Mouse (Mus musculus) embryo, embryonic 10.5 days (tissue): ENCODE results near the gene Cnih3.

Experiments used
- DNase-seq: peaks from one replicate; pipeline ENCODE4 v3.0.0-alpha.2; 2015; ENCODE audit warnings: low spot score

Gene Cnih3

GRCm38 (mm10) chr1:181453106-181453505 lies 100.7 kb downstream of the Cnih3 start:
- DNase-seq: no peak

DNA sequence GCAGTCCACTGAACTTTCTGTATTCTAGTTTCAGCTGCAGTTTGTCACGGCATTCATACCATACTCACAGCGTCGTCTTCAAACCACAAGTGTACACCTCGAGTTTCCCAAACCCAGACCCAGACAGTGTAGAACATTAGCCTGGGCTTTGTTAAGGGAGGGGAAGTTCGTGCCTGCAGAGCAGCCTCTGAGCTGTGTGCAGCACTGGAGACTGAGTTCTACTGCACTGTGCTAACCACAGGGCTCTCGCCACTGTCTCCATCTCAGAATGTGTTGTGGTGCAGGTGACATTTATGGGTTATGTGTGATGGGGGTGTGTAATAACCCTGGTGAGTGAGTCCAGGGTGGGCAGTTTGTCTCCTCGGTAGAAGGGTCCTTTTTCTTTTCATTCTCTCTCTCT lies 104.5 kb downstream of the Cnih3 start:
- DNase-seq: no peak

- no peak for DNase-seq
Measured at GRCm38 (mm10) chr1:181459431-181460105, 107.1 kb downstream of the Cnih3 start.

GRCm38 (mm10) chr1:181460283-181460682 lies 107.9 kb downstream of the Cnih3 start:
- DNase-seq: no peak

- no peak for DNase-seq
Measured at GRCm38 (mm10) chr1:181461484-181461883, 109.1 kb downstream of the Cnih3 start.

DNA sequence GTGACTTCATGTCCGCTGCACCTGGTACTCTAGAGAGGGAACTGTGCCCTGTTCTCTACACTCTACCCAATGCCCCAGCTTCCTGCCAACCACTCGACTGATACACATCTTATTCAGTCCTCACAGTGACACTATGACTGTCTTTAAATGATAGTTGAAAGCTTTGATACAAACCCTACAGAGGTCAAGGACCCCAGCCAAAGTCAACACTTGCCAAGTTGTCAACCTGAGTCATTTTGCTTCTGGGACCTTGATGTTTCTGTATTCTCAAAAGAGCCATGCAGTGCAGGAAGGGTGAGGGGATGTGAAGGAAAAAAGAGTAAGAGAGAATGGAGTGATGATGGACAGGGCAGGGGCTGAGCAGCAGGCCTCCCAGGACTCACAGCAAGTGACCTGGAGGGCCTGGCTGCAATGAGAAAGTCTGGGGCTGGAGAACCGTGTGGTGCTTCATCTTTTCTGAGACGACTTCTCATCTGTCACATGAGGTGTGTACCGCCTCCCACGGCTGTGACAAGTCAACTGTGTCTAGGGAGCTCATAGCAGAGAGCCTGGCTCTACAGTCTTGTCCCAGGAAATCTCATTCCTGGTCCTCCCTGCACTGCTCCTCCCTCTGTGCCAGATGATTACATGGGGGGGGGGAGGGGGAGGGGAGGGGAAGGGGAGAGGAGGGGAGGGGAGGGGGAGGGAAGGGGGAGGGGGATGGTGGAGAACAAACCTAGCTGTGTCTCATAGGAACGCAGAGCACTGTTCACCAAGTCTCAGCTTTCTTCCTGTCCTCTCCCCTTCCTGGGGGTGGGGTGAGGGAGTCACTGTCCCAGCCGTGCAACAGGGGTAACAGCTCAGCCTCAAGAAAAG lies 109.8 kb downstream of the Cnih3 start:
- DNase-seq: no peak

DNA sequence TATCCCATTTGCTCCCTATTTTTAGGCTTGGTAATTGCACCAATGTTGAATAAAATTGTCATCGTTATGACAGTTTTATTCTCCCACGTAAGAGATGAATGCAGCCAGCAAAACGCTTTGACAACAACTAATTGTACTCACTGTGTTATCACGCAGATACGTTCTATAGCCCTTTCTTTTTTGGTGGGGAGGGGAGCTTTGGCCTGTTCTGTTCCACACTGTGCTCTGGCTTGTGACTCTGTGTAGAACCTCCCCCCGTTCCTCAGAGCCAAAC lies 110.4 kb downstream of the Cnih3 start:
- no peak for DNase-seq

DNA sequence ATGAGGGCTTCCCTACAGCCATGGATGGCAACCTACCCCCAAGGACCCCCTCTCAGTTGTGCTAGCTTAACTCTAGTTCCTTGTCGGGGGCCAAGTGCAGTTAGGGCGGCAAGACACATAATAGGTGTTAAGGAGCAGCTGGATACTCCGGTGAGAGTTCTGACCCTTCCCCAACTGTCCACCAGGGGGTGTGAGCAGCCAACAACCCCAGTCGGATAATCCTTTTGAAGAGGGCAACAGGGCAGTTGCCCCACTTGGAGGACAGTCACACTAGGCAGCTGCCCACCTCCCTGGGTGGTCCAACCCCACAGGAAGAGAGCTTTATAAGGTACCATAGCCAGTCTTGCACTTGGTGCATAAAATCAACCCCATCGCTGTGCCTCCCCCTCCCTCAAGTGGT lies 112.6 kb downstream of the Cnih3 start:
- peak; percentile 33 for DNase-seq

DNA sequence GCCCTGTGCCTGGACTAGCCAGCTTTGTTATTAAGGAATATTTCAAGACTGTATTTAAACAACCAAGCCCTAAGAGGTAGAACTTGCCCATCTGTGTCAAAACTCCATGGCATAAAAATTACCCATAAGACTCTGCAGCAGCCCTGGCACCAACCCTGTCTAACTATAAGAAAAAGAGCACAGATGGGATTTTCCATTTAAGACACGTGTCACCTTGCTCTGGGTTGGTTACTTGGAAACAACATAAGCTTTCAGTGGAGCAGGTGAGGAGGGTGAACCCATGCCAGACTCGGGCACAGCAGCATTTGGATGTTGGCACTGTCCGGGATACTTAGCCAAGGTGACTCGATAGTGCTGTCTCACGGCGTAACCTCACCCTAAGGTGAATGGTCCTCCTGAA lies 113.6 kb downstream of the Cnih3 start:
- no peak for DNase-seq

DNA sequence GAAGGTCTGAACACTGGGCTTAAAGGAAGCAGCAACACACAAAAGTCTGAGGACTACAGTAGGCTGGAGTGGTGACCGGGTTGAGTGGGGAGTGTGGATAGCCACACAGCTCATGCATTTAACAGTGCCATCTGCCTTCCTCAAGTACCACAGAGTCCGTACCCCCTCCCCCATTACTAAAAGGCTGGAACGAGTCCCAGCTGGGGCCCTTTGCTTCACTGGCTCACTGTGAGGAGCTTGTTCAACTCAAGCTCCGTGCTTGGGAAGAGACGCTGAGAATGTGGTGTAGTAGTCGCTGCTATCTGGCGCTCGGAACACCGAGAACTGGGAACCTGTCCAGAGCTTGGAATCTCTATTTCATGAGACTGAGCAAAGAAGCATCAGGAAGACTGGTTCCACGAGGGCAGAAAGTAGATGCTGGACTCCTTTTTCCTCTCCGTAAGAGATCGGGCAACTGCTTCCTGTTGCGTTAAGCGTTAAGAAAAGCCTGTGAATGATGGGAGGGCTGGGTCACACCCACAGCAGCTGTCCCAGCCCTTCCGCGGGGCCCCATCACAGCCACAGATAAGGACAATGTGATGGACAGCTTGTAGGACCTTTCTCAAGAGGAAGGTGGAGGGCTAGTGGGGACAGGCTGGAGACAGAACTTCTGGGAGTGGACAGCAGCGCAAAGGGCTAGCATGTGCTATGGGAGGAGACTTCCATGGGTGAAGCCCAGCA lies 114.3 kb downstream of the Cnih3 start:
- DNase-seq: peak; percentile 13

DNA sequence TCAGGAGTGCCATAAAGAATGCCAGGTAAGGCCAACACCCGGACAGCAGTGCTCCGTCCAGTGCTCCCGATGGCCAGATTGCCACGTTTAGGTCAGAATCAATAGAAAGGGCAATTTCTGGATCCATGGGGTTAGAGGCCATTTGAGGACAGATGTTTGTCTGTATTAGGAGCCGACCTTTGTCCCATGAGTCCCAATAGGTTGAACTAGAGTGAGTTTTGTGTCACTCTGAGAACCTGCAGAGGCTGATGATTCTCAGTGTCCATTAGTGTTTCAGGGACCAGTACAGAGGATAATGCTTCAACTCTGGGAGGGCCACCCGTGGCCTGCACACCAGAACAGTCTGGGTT lies 114.9 kb downstream of the Cnih3 start:
- DNase-seq: no peak

DNA sequence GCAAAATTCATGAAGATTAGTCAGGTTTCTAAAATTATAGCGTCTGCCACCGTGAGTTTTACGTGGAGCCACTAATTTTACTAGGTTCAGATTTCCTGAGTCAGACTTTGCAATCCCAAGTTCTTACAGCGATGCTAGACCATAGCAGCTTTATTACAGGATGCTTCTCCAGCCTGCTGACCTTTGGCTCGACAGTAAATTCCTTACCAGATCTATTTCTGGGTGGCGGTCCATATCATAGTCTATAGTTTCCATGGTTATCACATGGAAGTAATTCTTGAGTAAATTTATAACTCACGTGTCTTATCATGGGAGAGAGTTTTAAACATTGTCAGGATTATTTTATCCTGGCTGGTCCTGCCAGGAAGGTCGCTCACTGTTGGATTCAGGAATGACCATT lies 117.0 kb downstream of the Cnih3 start:
- DNase-seq: no peak

DNA sequence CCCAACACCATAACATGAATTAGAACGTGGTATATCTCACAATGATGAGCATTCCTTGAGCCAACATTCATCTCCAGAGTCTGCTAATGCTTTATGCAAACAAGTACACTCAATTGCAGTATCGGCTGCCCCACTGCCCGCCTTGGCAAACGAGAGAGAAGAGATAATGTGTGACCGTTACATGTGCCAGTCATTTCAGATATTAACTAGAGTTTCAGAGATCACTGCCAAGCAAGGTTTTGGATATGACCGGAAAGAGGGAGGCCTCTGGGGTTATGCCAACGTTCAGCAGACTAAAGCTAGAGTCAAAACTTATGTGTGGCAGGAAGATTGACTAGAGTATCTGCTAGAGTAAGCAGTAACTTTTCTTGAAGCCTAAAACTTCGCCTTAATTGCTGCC lies 123.7 kb downstream of the Cnih3 start:
- no peak for DNase-seq

GRCm38 (mm10) chr1:181476557-181476956 lies 124.1 kb downstream of the Cnih3 start:
- no peak for DNase-seq

- no peak for DNase-seq
Measured at GRCm38 (mm10) chr1:181484696-181485095, 132.3 kb downstream of the Cnih3 start.

- no peak for DNase-seq
Measured at GRCm38 (mm10) chr1:181503471-181503870, 151.0 kb downstream of the Cnih3 start.

- DNase-seq: no peak
Measured at GRCm38 (mm10) chr1:181505367-181505766, 152.9 kb downstream of the Cnih3 start.
